Mouse (Mus musculus) heart, adult 2 months (tissue): ENCODE results near the gene Igfbp4.

Experiments
- CTCF ChIP-seq: fragments of 200-600 bp; IDR thresholded peaks from 2 replicates; pipeline ENCODE4 v1.8.1; 2022; ENCODE audit warnings: antibody characterized with exemption, mild to moderate bottlenecking, moderate library complexity
- POLR2A ChIP-seq: fragments of 200-500 bp; IDR thresholded peaks from 2 replicates; pipeline ENCODE4 v1.6.1; 2011; ENCODE audit warnings: mild to moderate bottlenecking, low read depth, low read length, control low read depth; ENCODE audit not compliant: insufficient read depth

DNA sequence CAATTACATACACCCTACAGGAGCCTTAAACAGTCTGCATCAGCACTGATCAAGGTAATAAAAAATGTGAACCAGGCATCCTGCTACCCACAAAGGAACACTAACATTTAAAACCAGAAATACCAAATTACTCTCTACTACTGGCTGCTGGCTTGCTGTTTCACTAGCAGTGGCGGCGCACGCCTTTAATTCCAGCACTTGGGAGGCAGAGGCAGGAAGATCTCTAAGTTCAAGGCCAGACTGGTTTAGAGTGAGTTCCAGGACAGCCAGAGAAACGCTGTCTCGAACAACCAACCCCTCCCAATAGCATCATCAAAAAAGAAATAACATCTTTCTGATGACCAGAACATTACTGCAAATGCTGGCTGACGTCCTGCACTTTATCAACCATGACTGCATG lies 21.2 kb upstream of the Igfbp4 start:
- no peak for TF ChIP-seq CTCF
- TF ChIP-seq POLR2A = no peak
